Mouse (Mus musculus) thymus, adult 18-20 months (tissue): ENCODE measurements around the gene Hsd11b2.

Source experiments
- DNase-seq, 2 experiments: peaks; one replicate each; pipeline ENCODE4 v3.0.0; 2022; ENCODE audit warnings: mixed read lengths in 2 of 2

Hsd11b2 gene

DNA sequence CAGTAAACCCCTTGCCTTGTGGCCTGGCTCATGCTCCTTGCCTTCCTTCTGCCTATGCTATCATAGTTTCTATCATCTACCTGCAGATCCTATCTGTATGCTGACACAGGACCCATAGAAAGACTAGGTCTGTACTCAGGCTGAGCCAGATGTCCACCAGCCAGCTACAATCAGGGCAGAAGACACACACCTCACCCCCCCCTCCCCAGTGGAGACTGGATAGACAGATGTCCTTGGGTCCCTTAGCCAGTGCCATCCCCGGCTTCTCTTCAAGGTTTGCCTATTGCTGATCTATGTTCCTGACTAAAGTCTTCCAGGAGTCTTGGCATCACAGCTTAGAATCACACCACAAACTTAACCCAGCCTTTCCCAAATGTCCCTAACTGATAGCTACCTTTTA is 9.7 kb downstream of the Hsd11b2 start:
- DNase-seq = no peak

GRCm38 (mm10) chr8:105529271-105529670 is 10.7 kb downstream of the Hsd11b2 start:
- no peak for DNase-seq

DNA sequence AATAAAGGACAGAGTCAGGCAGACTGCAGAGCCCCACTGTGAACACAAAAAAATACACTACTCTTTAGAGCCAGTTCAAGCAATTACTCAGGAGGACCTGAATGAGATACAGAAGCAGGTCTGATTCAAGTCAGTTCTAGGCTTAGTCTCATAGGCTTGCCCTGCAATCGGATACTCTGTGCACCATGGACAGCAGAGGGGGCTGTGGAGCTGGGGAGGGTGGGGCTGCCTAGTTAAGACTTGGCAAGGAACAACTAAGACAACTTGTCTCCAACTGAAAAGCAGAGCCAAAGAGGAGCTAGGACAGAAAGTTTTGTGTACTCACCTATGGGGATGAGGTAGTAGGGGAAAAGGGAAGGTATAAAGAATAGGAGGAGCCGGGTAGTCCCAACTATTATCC is 13.2 kb downstream of the Hsd11b2 start:
- no peak for DNase-seq

DNA sequence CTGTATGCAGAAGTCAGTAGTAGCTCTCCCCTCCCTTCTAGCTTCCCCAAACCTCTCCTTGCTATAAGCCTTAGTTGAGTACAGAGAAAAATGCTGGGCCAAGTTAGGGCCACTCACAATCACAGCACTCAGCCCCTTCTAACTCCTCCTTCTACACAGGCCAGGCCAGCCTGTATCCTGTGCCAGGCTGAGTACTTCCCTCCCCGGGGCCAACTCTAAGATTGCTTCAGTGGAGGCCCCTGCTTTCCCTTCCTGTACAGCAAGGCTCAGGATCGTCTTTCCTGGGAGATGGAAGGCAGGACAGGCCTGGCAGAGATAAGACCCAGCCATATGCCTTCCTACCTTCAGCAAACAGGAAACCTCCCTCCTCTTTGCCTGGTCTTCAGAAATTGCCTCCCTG is 14.9 kb downstream of the Hsd11b2 start:
- DNase-seq = no peak

- DNase-seq = peak; percentile 45 to 53
Observed at GRCm38 (mm10) chr8:105533892-105534329, 15.4 kb downstream of the Hsd11b2 start.

DNA sequence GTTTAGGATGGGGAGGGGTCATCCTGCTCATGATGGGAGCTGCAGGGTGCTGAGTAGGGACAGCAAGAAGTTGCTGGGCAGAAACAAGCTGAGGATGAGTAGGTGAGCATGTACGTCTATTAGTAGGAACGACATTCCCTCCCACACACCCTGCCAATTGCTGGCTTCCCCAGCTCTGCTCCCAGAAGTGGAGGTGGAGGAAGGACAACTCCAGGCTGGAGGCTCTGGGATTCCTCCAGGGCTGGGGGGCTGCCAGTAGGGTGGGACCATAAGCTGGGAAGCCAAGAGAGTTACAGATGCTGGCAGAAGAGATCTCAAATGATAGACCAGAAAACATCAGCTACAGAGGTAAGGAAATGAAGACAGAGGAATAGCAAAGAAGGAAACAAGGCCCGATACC is 18.0 kb downstream of the Hsd11b2 start:
- DNase-seq = no peak

- DNase-seq = no peak
Observed at GRCm38 (mm10) chr8:105537011-105537677, 18.6 kb downstream of the Hsd11b2 start.

DNA sequence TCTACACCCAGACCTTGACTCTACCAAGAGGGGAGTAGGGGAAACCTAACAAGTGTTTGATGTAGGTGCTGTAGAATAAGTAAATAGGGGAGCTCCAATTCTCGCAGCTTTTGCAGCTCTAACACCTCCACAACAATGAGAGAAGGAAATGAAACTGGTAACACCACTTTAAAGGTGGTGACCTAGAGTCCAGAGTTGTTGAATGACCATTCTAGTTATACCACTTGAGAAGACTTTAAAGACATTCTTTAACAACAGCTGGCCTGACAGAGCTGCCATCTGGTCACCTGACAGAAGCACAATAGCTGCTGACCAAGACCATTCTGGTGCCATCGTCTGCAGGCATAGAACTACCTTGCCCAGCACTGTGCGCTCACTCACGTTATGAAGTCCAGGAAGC is 20.4 kb downstream of the Hsd11b2 start:
- DNase-seq = no peak

DNA sequence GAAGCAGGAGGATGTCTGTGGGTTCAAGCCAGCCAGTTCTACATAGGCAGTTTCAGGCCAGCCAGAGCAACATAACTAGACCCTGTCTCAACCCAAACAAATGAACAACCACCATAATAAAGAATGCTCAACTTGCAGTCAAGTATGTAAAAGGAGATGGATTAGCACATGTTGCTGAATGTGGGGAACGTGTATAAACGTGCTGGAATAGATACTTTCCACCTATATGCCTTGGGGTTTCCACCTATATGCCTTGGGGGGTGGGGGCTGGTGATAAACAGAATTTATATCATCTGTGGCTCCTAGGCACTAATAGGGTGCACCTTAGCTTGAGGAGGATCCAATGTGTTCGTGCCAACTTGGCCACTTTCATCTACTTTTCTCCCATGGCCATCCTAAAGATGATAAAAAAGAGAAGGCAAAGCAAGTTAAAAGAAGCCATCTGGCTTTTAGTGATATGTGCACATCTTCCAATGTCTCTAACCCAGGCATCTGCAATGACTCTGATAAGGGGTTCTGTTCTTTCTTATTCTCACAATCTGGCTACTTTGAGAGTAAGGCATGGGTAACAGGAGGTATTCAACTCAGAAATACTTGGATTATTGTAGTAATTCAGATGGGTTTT is 23.6 kb downstream of the Hsd11b2 start:
- DNase-seq = no peak

DNA sequence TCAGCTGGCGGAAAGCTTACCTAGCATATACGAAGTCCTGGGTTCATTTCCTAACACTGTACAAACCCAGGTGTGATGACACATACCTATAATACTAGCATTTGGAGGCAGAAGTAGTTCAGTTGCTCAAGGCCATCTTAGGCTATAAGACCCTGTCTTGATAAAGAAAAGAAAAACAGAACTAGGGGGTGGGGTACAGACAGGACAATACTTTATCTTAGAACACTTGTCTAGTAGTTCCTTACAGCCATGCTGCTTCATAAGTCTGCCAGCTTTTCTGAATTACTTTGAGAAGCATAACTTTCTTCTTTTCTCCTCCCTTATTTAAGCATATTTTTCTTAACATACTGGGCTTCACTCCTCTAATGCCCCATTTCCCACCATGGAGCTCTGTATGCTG is 24.3 kb downstream of the Hsd11b2 start:
- DNase-seq = no peak

- DNase-seq = no peak
Observed at GRCm38 (mm10) chr8:105543703-105544102, 25.1 kb downstream of the Hsd11b2 start.

- DNase-seq = no peak
Observed at GRCm38 (mm10) chr8:105544544-105545205, 26.1 kb downstream of the Hsd11b2 start.

GRCm38 (mm10) chr8:105545249-105545648 is 26.7 kb downstream of the Hsd11b2 start:
- no peak for DNase-seq

GRCm38 (mm10) chr8:105546384-105547350 is 28.1 kb downstream of the Hsd11b2 start:
- no peak for DNase-seq

GRCm38 (mm10) chr8:105549506-105549905 is 31.0 kb downstream of the Hsd11b2 start:
- no peak for DNase-seq

DNA sequence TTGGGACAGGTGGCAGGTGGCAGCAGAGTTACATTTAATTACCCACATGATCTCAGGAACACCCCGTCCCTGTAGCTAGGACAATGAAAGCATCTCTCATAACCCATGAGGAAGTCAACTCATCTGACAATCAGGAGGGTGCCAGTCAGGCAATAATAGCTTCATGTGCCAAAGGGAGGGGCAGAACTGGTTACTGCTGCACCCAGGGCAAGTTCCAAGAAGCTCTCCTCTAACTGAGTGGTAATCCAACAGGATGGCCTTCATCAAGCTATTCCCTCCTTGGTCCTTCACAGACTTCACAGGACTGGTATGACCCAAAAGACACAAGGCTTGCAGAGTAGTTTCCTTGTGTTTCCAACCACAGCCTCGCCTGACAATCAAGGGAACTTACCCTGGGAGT is 31.5 kb downstream of the Hsd11b2 start:
- DNase-seq = no peak

GRCm38 (mm10) chr8:105552032-105552431 is 33.5 kb downstream of the Hsd11b2 start:
- DNase-seq = no peak

GRCm38 (mm10) chr8:105552824-105553223 is 34.3 kb downstream of the Hsd11b2 start:
- no peak for DNase-seq

- DNase-seq = no peak
Observed at GRCm38 (mm10) chr8:105554087-105554486, 35.5 kb downstream of the Hsd11b2 start.

GRCm38 (mm10) chr8:105555230-105555629 is 36.7 kb downstream of the Hsd11b2 start:
- no peak for DNase-seq

DNA sequence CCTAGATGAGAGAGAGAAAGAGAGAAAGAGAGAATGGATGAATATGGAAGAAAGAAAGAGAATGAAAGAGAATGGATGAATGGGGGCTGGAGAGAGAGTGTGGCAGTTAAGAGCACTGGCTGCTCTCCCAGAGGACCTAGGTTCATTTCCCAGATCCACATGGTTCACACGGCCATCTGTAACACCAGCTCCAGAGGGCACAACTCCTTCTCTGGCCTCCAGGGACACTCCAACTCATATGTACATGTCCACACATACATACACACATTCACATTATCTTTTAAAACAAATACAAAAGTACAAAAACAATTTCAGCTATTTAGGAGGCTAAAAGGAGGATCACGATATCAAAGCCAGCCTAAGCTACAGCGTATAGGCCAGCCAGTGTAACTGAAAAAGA is 44.3 kb downstream of the Hsd11b2 start:
- no peak for DNase-seq

DNA sequence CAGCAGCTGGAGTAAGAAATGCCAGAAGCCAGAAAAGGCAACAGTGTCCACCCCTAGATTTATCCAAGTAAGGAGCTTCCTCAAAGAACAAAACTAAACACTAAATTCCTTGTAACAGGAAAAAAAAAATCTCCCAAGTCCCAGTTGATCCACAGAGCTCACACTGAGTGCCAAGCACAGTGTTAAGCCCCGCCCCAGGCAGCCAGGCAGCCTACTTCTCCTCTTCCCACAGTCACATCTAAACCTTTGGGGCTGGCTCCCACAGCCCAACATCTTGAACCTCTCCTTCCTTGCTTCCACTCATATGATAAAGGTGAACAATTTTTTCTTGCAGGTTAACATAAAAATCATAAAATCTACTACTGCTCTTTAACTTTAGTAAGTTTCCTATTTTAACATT is 45.3 kb downstream of the Hsd11b2 start:
- DNase-seq = no peak
